27 mouse cellular contexts compared by ENCODE assay signal in genomic region chr14:23650126-23650525, GRCm38 (mm10).
DNase-seq lines count a peak whose midpoint lies in the region; ATAC-seq lines count a peak whose summit lies in the region.
"Had no signal": no experiment of that assay in that cellular context is flagged by ENCODE, and none has a peak within 500 bp of the region (broad histone marks: within the 10 kb centered on the region; RNA-seq: fewer than 3 reads in every experiment).

No protein-coding gene starts in this region.

- ATAC-seq in intestine, embryonic 16.5 days, result no peak
- ATAC-seq: forebrain, embryonic 15.5 days; hindbrain, embryonic 16.5 days; intestine, embryonic 15.5 days had no signal

- H3K27me3 ChIP-seq in heart, embryonic 10.5 days (ENCODE audit: insufficient read depth, poor library complexity, severe bottlenecking), result peaks cover 13% of the 10 kb centered on the region; the same call in 1 of the 2 replicates
- no peaks in the 10 kb centered on the region for H3K27me3 ChIP-seq in intestine, embryonic 16.5 days (replicated peaks; ENCODE audit: control insufficient read depth, insufficient read depth, low read length)
- H3K27me3 ChIP-seq: embryonic facial prominence, embryonic 13.5 days; forebrain, embryonic 12.5 days; forebrain, embryonic 15.5 days; hindbrain, embryonic 13.5 days; intestine, embryonic 15.5 days had no signal

- H3K4me2 ChIP-seq in intestine, embryonic 16.5 days (ENCODE audit: low read depth, low read length), result no peak overlapping the region
- H3K4me2 ChIP-seq: embryonic facial prominence, embryonic 13.5 days; forebrain, embryonic 12.5 days; forebrain, embryonic 15.5 days; heart, embryonic 11.5 days; hindbrain, embryonic 13.5 days; intestine, embryonic 15.5 days had no signal

- intact Hi-C loops in heart, postnatal 10 days (cut with DNase I), result no loop called here

- H3K4me3 ChIP-seq in heart, embryonic 10.5 days, result no peak overlapping the region
- H3K4me3 ChIP-seq in intestine, embryonic 16.5 days (ENCODE audit: low read length), result no peak overlapping the region
- H3K4me3 ChIP-seq: embryonic facial prominence, embryonic 10.5 days; embryonic facial prominence, embryonic 13.5 days; erythroblast, embryonic 14.5 days; forebrain, embryonic 12.5 days; forebrain, embryonic 15.5 days; heart, adult 2 months; hindbrain, embryonic 10.5 days; hindbrain, embryonic 13.5 days; intestine, embryonic 15.5 days had no signal

- WGBS in heart, embryonic 10.5 days, result 81% methylated on average over 3 of the region's 3 CpGs
- WGBS in intestine, embryonic 16.5 days, result 87% methylated on average over 3 of the region's 3 CpGs

- no peak overlapping the region for H3K27ac ChIP-seq in heart, embryonic 10.5 days
- no peak overlapping the region for H3K27ac ChIP-seq in intestine, embryonic 16.5 days (ENCODE audit: low read length)
- H3K27ac ChIP-seq: embryonic facial prominence, embryonic 10.5 days; embryonic facial prominence, embryonic 13.5 days; forebrain, embryonic 12.5 days; forebrain, embryonic 15.5 days; heart, adult 2 months; hindbrain, embryonic 10.5 days; hindbrain, embryonic 13.5 days; intestine, embryonic 15.5 days had no signal

- H3K4me1 ChIP-seq in heart, embryonic 10.5 days, result no peaks in the 10 kb centered on the region
- H3K4me1 ChIP-seq in intestine, embryonic 16.5 days (ENCODE audit: control insufficient read depth, insufficient read depth, low read length), result no peaks in the 10 kb centered on the region
- H3K4me1 ChIP-seq: embryonic facial prominence, embryonic 10.5 days; embryonic facial prominence, embryonic 13.5 days; hindbrain, embryonic 10.5 days; intestine, embryonic 15.5 days had no signal

- no peak overlapping the region for H3K9ac ChIP-seq in intestine, embryonic 16.5 days (ENCODE audit: low read depth, low read length)
- H3K9ac ChIP-seq: embryonic facial prominence, embryonic 13.5 days; forebrain, embryonic 12.5 days; forebrain, embryonic 15.5 days; hindbrain, embryonic 13.5 days; intestine, embryonic 15.5 days had no signal

- H3K9me3 ChIP-seq in heart, embryonic 10.5 days, result no peaks in the 10 kb centered on the region
- no peaks in the 10 kb centered on the region for H3K9me3 ChIP-seq in intestine, embryonic 16.5 days (ENCODE audit: control insufficient read depth, low read length)
- H3K9me3 ChIP-seq: embryonic facial prominence, embryonic 10.5 days; embryonic facial prominence, embryonic 13.5 days; forebrain, embryonic 12.5 days; forebrain, embryonic 15.5 days; G1E; hindbrain, embryonic 10.5 days; hindbrain, embryonic 13.5 days; intestine, embryonic 15.5 days had no signal

- H3K36me3 ChIP-seq in heart, embryonic 10.5 days, result no peaks in the 10 kb centered on the region
- H3K36me3 ChIP-seq in intestine, embryonic 16.5 days (ENCODE audit: control insufficient read depth, insufficient read depth, low read length), result no peaks in the 10 kb centered on the region
- H3K36me3 ChIP-seq: embryonic facial prominence, embryonic 10.5 days; embryonic facial prominence, embryonic 13.5 days; forebrain, embryonic 12.5 days; forebrain, embryonic 15.5 days; G1E; hindbrain, embryonic 10.5 days; hindbrain, embryonic 13.5 days; intestine, embryonic 15.5 days had no signal

- DNase-seq in adrenal gland, adult (ENCODE audit: inconsistent age in 2 of 2, low spot score in 1 of 2), result peak; percentile 51 to 81
- no peak for DNase-seq in adrenal gland, postnatal 25 days
- peak; percentile 64 for DNase-seq in heart, embryonic 10.5 days (ENCODE audit: low spot score)
- no peak for DNase-seq in heart, postnatal 10 days
- DNase-seq in ES-CJ7 (ENCODE audit: low read depth, low spot score), result peak; percentile 3
- DNase-seq in adrenal gland, postnatal 14 days, result peak; percentile 43
- no peak for DNase-seq in neural tube, embryonic 10.5 days (ENCODE audit: extremely low spot score, low spot score)
- DNase-seq: cerebellum, adult 11 months; cerebellum, adult 2 months; cerebellum, adult 9-11 months; cerebellum, postnatal 25 days; gastrocnemius, postnatal 25 days; heart, adult 2 months; heart, postnatal 36 days; kidney, adult 2 months had no signal

Comparison
In these comparisons a context has a peak if more than half of its experiments do, and no peak if none do; other contexts are left out.
1. DNase-seq: peak in adrenal gland, adult (2 of 2), heart, embryonic 10.5 days (single experiment), ES-CJ7 (single experiment) and adrenal gland, postnatal 14 days (single experiment); none in adrenal gland, postnatal 25 days (single experiment), heart, postnatal 10 days (0 of 2) and neural tube, embryonic 10.5 days (single experiment).